Mouse (Mus musculus) CH12.LX (cell line): ENCODE data around the gene Myo16. TPM values are rescaled to one million over a fixed set of nuclear protein-coding genes. Genes with fewer than 3 reads are reported as not detected.

Experiments
- DNase-seq: peaks from one replicate; pipeline ENCODE4 v3.0.0-alpha.2; 2013; ENCODE audit errors: extremely low read depth
- H3K27ac ChIP-seq: 2 replicates; pipeline ENCODE4 v1.5.1; 2012; ENCODE audit warnings: low read depth, mild to moderate bottlenecking, control low read depth, moderate library complexity; ENCODE audit not compliant: insufficient read depth
- H3K27me3 ChIP-seq: replicated peaks from 2 replicates; pipeline ENCODE3; 2012; ENCODE audit warnings: inconsistent platforms
- H3K36me3 ChIP-seq, 2 experiments: replicated peaks in 1 of 2; 2 replicates each; pipeline versions ENCODE3 to v1.6.1; 2012; ENCODE audit warnings: inconsistent platforms in 1 of 2, low read length in 1 of 2, mild to moderate bottlenecking in 1 of 2, mixed read lengths in 1 of 2, moderate library complexity in 1 of 2; ENCODE audit not compliant: control insufficient read depth in 1 of 2, insufficient read depth in 1 of 2
- H3K4me1 ChIP-seq, 2 experiments: 2 replicates each; pipeline ENCODE4 v1.6.1; 2012; ENCODE audit warnings: inconsistent platforms in 1 of 2, moderate library complexity in 1 of 2; ENCODE audit not compliant: insufficient read depth in 2 of 2, control insufficient read depth in 1 of 2
- H3K4me2 ChIP-seq: 2 replicates; pipeline ENCODE4 v1.6.1; 2012; ENCODE audit warnings: low read depth, mild to moderate bottlenecking, control low read depth; ENCODE audit not compliant: poor library complexity, insufficient read depth, severe bottlenecking
- H3K4me3 ChIP-seq, 3 experiments: fragments of 150-350 bp in 1 of 3; sonication (generic) in 1 of 3; replicated peaks in 1 of 3; 2 replicates each; pipeline versions ENCODE3 to v1.5.1; 2011 to 2012; ENCODE audit warnings: low read depth in 2 of 3, low read length in 2 of 3, mild to moderate bottlenecking in 2 of 3, moderate library complexity in 2 of 3, control low read depth in 1 of 3, improper control_type of control experiment in 1 of 3, inconsistent platforms in 1 of 3, mixed read lengths in 1 of 3; ENCODE audit not compliant: poor library complexity in 1 of 3
- H3K79me2 ChIP-seq: replicated peaks from 2 replicates; pipeline ENCODE4 v1.6.1; 2012; ENCODE audit warnings: mild to moderate bottlenecking, moderate library complexity; ENCODE audit not compliant: control insufficient read depth, poor library complexity, insufficient read depth, severe bottlenecking; ENCODE audit errors: extremely low read depth
- H3K9ac ChIP-seq: 2 replicates; pipeline ENCODE4 v1.6.1; 2012; ENCODE audit warnings: low read depth, mild to moderate bottlenecking, control low read depth, moderate library complexity; ENCODE audit not compliant: insufficient read depth
- H3K9me3 ChIP-seq: replicated peaks from 2 replicates; pipeline ENCODE3; 2012; ENCODE audit warnings: low read length, inconsistent platforms, mixed read lengths
- BHLHE40 ChIP-seq: IDR thresholded peaks from 2 replicates; pipeline ENCODE4 v1.6.1; 2011; ENCODE audit warnings: mild to moderate bottlenecking, low read depth, low read length, improper control_type of control experiment
- CHD1 ChIP-seq: IDR thresholded peaks from 2 replicates; pipeline ENCODE4 v1.6.1; 2012; ENCODE audit warnings: low read depth, low read length, improper control_type of control experiment, inconsistent platforms
- CTCF ChIP-seq, 2 experiments: IDR thresholded peaks in 1 of 2; conservative IDR thresholded peaks in 1 of 2; 2 replicates each; pipeline ENCODE4 v1.5.1; 2011 to 2012; ENCODE audit warnings: low read depth in 2 of 2, low read length in 2 of 2, improper control_type of control experiment in 1 of 2, inconsistent platforms in 1 of 2, mild to moderate bottlenecking in 1 of 2, moderate library complexity in 1 of 2
- E2F4 ChIP-seq: IDR thresholded peaks from 2 replicates; pipeline ENCODE4 v1.6.1; 2011; ENCODE audit warnings: low read depth, low read length, improper control_type of control experiment; ENCODE audit not compliant: insufficient replicate concordance
- EP300 ChIP-seq: IDR thresholded peaks from 2 replicates; pipeline ENCODE4 v1.6.1; 2011; ENCODE audit warnings: low read length, improper control_type of control experiment
- ETS1 ChIP-seq: conservative IDR thresholded peaks from 2 replicates; pipeline ENCODE4 v1.6.1; 2012; ENCODE audit warnings: low read depth, mild to moderate bottlenecking, inconsistent platforms, low read length, improper control_type of control experiment, moderate library complexity
- GABPA ChIP-seq: IDR thresholded peaks from 2 replicates; pipeline ENCODE4 v1.6.1; 2012; ENCODE audit warnings: low read depth, low read length, improper control_type of control experiment, inconsistent platforms; ENCODE audit not compliant: insufficient replicate concordance
- HCFC1 ChIP-seq: IDR thresholded peaks from 2 replicates; pipeline ENCODE4 v1.6.1; 2012; ENCODE audit warnings: low read depth, mild to moderate bottlenecking, inconsistent platforms, low read length, improper control_type of control experiment
- KAT2A ChIP-seq: IDR thresholded peaks from 2 replicates; pipeline ENCODE4 v1.6.1; 2012; ENCODE audit warnings: low read length, improper control_type of control experiment, inconsistent platforms; ENCODE audit not compliant: insufficient replicate concordance
- MAZ ChIP-seq: IDR thresholded peaks from 2 replicates; pipeline ENCODE4 v1.6.1; 2012; ENCODE audit warnings: low read depth, mild to moderate bottlenecking, inconsistent platforms, low read length, improper control_type of control experiment, moderate library complexity
- NELFE ChIP-seq: IDR thresholded peaks from 2 replicates; pipeline ENCODE4 v1.6.1; 2011; ENCODE audit warnings: low read depth, low read length, improper control_type of control experiment
- NRF1 ChIP-seq: IDR thresholded peaks from 2 replicates; pipeline ENCODE4 v1.6.1; 2014; ENCODE audit warnings: low read depth, mild to moderate bottlenecking, inconsistent platforms, low read length, improper control_type of control experiment, moderate library complexity
- PAX5 ChIP-seq: IDR thresholded peaks from 2 replicates; pipeline ENCODE4 v1.6.1; 2012; ENCODE audit warnings: low read length, inconsistent platforms, mixed read lengths
- POLR2A ChIP-seq: IDR thresholded peaks from 2 replicates; pipeline ENCODE4 v1.6.1; 2011; ENCODE audit warnings: low read depth, mild to moderate bottlenecking, improper control_type of control experiment, low read length
- RAD21 ChIP-seq: IDR thresholded peaks from 2 replicates; pipeline ENCODE4 v1.6.1; 2011; ENCODE audit warnings: low read depth, mild to moderate bottlenecking, low read length, improper control_type of control experiment, moderate library complexity
- RCOR1 ChIP-seq: conservative IDR thresholded peaks from 2 replicates; pipeline ENCODE4 v1.6.1; 2012; ENCODE audit warnings: low read depth, mild to moderate bottlenecking, inconsistent platforms, low read length, improper control_type of control experiment
- SIN3A ChIP-seq: IDR thresholded peaks from 2 replicates; pipeline ENCODE4 v1.6.1; 2012; ENCODE audit warnings: low read length, improper control_type of control experiment, inconsistent platforms
- SMC3 ChIP-seq: IDR thresholded peaks from 2 replicates; pipeline ENCODE4 v1.6.1; 2011; ENCODE audit warnings: low read depth, low read length, improper control_type of control experiment
- TBP ChIP-seq: conservative IDR thresholded peaks from 2 replicates; pipeline ENCODE4 v1.6.1; 2011; ENCODE audit warnings: low read depth, low read length, improper control_type of control experiment
- TCF12 ChIP-seq: IDR thresholded peaks from 2 replicates; pipeline ENCODE4 v1.6.1; 2014; ENCODE audit warnings: low read depth, mild to moderate bottlenecking, inconsistent platforms, low read length, improper control_type of control experiment
- UBTF ChIP-seq: IDR thresholded peaks from 2 replicates; pipeline ENCODE4 v1.6.1; 2012; ENCODE audit warnings: low read depth, mild to moderate bottlenecking, inconsistent platforms, low read length, improper control_type of control experiment, moderate library complexity
- USF2 ChIP-seq: conservative IDR thresholded peaks from 2 replicates; pipeline ENCODE4 v1.6.1; 2011; ENCODE audit warnings: low read depth, low read length, improper control_type of control experiment
- ZKSCAN1 ChIP-seq: IDR thresholded peaks from 2 replicates; pipeline ENCODE4 v1.6.1; 2012; ENCODE audit warnings: low read depth, inconsistent platforms, low read length, improper control_type of control experiment, borderline replicate concordance
- dilution Hi-C: fragments of 300-500 bp; cut with MboI; formaldehyde crosslinking; loops from 2 replicates; pipeline ENCODE4 v1.14.3; 2020; ENCODE audit warnings: low sequenced_read_pairs; ENCODE audit not compliant: extremely low pct_unique_long_range_greater_than_20kb, extremely low pct_ligation_motif_present
- in situ Hi-C: fragments of 300-500 bp; cut with MboI; formaldehyde crosslinking; loops from 3 replicates; pipeline ENCODE4 v1.14.3; 2019; ENCODE audit warnings: low sequenced_read_pairs, low pct_ligation_motif_present, low pct_unique_long_range_greater_than_20kb, mixed read lengths
- polyA plus RNA-seq: library from polyadenylated mRNA; unstranded; fragments of >175 nt; gene quantifications from 2 replicates; pipeline ENCODE4 v1.2.1, GENCODE M21; 2012; ENCODE audit warnings: low read depth; ENCODE audit not compliant: insufficient read length
- total RNA-seq, 2 experiments: library from RNA; depleted of rRNA; stranded (reverse); fragments of 300-350 nt in 1 of 2; fragments of >200 nt in 1 of 2; gene quantifications; 2 replicates each; pipeline ENCODE4 v1.2.3; 2012 to 2014

Gene Myo16
- total and polyA plus RNA-seq, 3 experiments = not detected

- no peak for DNase-seq
- Histone ChIP-seq H3K36me3 (no peaks in the 10 kb centered on the region), H3K9me3 (no peaks in the 10 kb centered on the region), H3K4me2 (no peak overlapping the region), H3K27me3 (no peaks in the 10 kb centered on the region), H3K9ac (no peak overlapping the region), H3K79me2 (no peaks in the 10 kb centered on the region), H3K27ac (no peak overlapping the region), H3K4me3 (no peak overlapping the region), H3K4me1 (peaks cover 5 to 19% of the 10 kb centered on the region in 2 experiments)
- TF ChIP-seq BHLHE40 (no peak), SMC3 (no peak), NRF1 (no peak), ETS1 (no peak), GABPA (no peak), ZKSCAN1 (no peak), TCF12 (no peak), HCFC1 (no peak)
- dilution Hi-C loops (no loop called here), in situ Hi-C loops (no loop called here)
Measured at GRCm38 (mm10) chr8:10517381-10517780, 363.7 kb downstream of the Myo16 start.

GRCm38 (mm10) chr8:10519276-10519675 lies 365.6 kb downstream of the Myo16 start:
- no peaks in the 10 kb centered on the region for H3K27me3 ChIP-seq
- H3K4me2 ChIP-seq = no peak overlapping the region
- H3K9ac ChIP-seq = no peak overlapping the region
- DNase-seq = no peak
- in situ Hi-C loops = no loop called here
- no peaks in the 10 kb centered on the region for H3K79me2 ChIP-seq
- no peak overlapping the region for H3K4me3 ChIP-seq
- peaks cover 0 to 1% of the 10 kb centered on the region in 2 experiments; a peak in 1 of 4 replicates for H3K4me1 ChIP-seq
- H3K36me3 ChIP-seq = no peaks in the 10 kb centered on the region
- no peaks in the 10 kb centered on the region for H3K9me3 ChIP-seq
- TF ChIP-seq TCF12 (no peak), CTCF (conservative IDR thresholded peaks at IDR 0.05 in 1 of 2, IDR thresholded peaks at IDR 0.05 in 1 of 2; ENCODE audit: low read depth in 2 of 2, low read length in 2 of 2) (no peak), CHD1 (no peak), HCFC1 (no peak), SMC3 (no peak), POLR2A (no peak), KAT2A (no peak), NELFE (no peak), MAZ (no peak), TBP (no peak)
- no peak overlapping the region for H3K27ac ChIP-seq
- dilution Hi-C loops = no loop called here

- Histone ChIP-seq H3K4me2 (no peak overlapping the region), H3K36me3 (no peaks in the 10 kb centered on the region), H3K79me2 (no peaks in the 10 kb centered on the region), H3K9ac (no peak overlapping the region), H3K27me3 (no peaks in the 10 kb centered on the region), H3K4me1 (peaks cover 0 to 5% of the 10 kb centered on the region in 2 experiments; a peak in 1 of 4 replicates), H3K27ac (no peak overlapping the region), H3K4me3 (no peak overlapping the region), H3K9me3 (no peaks in the 10 kb centered on the region)
- dilution Hi-C loops (no loop called here), in situ Hi-C loops (no loop called here)
- no peak for TF ChIP-seq HCFC1
- TF ChIP-seq RAD21 = no peak
- no peak for TF ChIP-seq USF2
- TF ChIP-seq SIN3A = no peak
- TF ChIP-seq EP300 = no peak
- TF ChIP-seq PAX5 = no peak
- TF ChIP-seq TCF12 = no peak
- no peak for TF ChIP-seq ZKSCAN1
- TF ChIP-seq UBTF = no peak
- TF ChIP-seq RCOR1 = no peak
- no peak for TF ChIP-seq E2F4
- TF ChIP-seq MAZ = no peak
- TF ChIP-seq BHLHE40 = no peak
- DNase-seq = no peak
Measured at GRCm38 (mm10) chr8:10521463-10521862, 367.8 kb downstream of the Myo16 start.
